Mouse (Mus musculus) midbrain, embryonic 16.5 days (tissue): ENCODE measurements around the gene Abcb1a. TPM values are rescaled to one million over a fixed set of nuclear protein-coding genes. Genes with fewer than 3 reads are reported as not detected.

Experiments
- ATAC-seq: fragments of 200-750 bp; cut with Nextera tagmentation; 2 replicates; pipeline ENCODE4 v1.8.0; 2017; ENCODE audit warnings: moderate TSS enrichment
- H3K27ac ChIP-seq: fragments of 300-500 bp; sonication (generic); 2 replicates; pipeline ENCODE4 v1.5.1; 2014; ENCODE audit warnings: mild to moderate bottlenecking, low read length, mixed read lengths
- H3K27me3 ChIP-seq: fragments of 300-500 bp; sonication (generic); 2 replicates; pipeline ENCODE4 v1.6.1; 2014; ENCODE audit warnings: low read depth, low read length, mixed read lengths; ENCODE audit not compliant: control insufficient read depth, insufficient read depth
- H3K36me3 ChIP-seq: fragments of 300-500 bp; sonication (generic); 2 replicates; pipeline ENCODE4 v1.6.1; 2014; ENCODE audit warnings: mild to moderate bottlenecking, low read length, moderate library complexity, mixed read lengths; ENCODE audit not compliant: control insufficient read depth, insufficient read depth
- H3K4me1 ChIP-seq: fragments of 300-500 bp; sonication (generic); 2 replicates; pipeline ENCODE4 v1.6.1; 2014; ENCODE audit warnings: mild to moderate bottlenecking, low read length, mixed read lengths; ENCODE audit not compliant: control insufficient read depth, insufficient read depth
- H3K4me2 ChIP-seq: fragments of 300-500 bp; sonication (generic); 2 replicates; pipeline ENCODE4 v1.6.1; 2014; ENCODE audit warnings: mild to moderate bottlenecking, low read length, mixed read lengths
- H3K4me3 ChIP-seq: fragments of 300-500 bp; sonication (generic); 2 replicates; pipeline ENCODE4 v1.5.1; 2014; ENCODE audit warnings: low read depth, mild to moderate bottlenecking, low read length, moderate library complexity, mixed read lengths
- H3K9ac ChIP-seq: fragments of 300-500 bp; sonication (generic); 2 replicates; pipeline ENCODE4 v1.6.1; 2014; ENCODE audit warnings: low read depth, low read length, mixed read lengths
- H3K9me3 ChIP-seq: fragments of 300-500 bp; sonication (generic); replicated peaks from 2 replicates; pipeline ENCODE4 v1.6.1; 2014; ENCODE audit warnings: mild to moderate bottlenecking, low read length, mixed read lengths; ENCODE audit not compliant: control insufficient read depth, poor library complexity, severe bottlenecking
- WGBS: fragments of 180-500 bp; shearing (Covaris S2); extraction: QIAGEN DNeasy Blood & Tissue Kit; methylation state at CpG from one replicate; pipeline ENCODE4 v1.1.7; 2014; 5-methylcytosine and 5-hydroxymethylcytosine counted together
- polyA plus RNA-seq: library from polyadenylated mRNA; unstranded; fragments of >200 nt; fragmentation: Nextera tagmentation; extraction: Ambion mirVana; gene quantifications from 2 replicates; pipeline ENCODE4 v1.2.1, GENCODE M21; 2015

Gene Abcb1a
- 2.1 TPM in 2 replicates for polyA plus RNA-seq

- no peaks in the 10 kb centered on the region for H3K27me3 ChIP-seq
- no peaks in the 10 kb centered on the region for H3K9me3 ChIP-seq
- peaks cover 3% of the 10 kb centered on the region; the same call in 1 of the 2 replicates for H3K4me1 ChIP-seq
- 6% methylated on average over 37 of the region's 37 CpGs for WGBS
- peak within 1 kb of the TSS; percentile 51 for H3K4me3 ChIP-seq
- peak within 1 kb of the TSS; percentile 93 for H3K4me2 ChIP-seq
- peak within 1 kb of the TSS; percentile 66 for H3K9ac ChIP-seq
- H3K36me3 ChIP-seq, result no peaks in the 10 kb centered on the region
- H3K27ac ChIP-seq, result no peak within 1 kb of the TSS
- ATAC-seq, result peak; percentile 80
Observed at GRCm38 (mm10) chr5:8659911-8660737, at the start of gene Abcb1a. Gene Abcb1a, plus strand, starts transcription at chr5:8660077.

- Histone ChIP-seq H3K4me1 (peaks cover 7% of the 10 kb centered on the region), H3K9me3 (no peaks in the 10 kb centered on the region), H3K36me3 (no peaks in the 10 kb centered on the region), H3K9ac (peak overlapping the region; percentile 98), H3K4me2 (peak overlapping the region; percentile 69), H3K27me3 (no peaks in the 10 kb centered on the region), H3K4me3 (peak overlapping the region; percentile 97), H3K27ac (peak overlapping the region; percentile 98)
- peak; percentile 87 for ATAC-seq
- 0% methylated on average over 41 of the region's 49 CpGs for WGBS
Observed at GRCm38 (mm10) chr5:8622071-8622595, 37.7 kb upstream of the Abcb1a start.

- H3K4me3 ChIP-seq, result peak within 1 kb of the TSS; percentile 97
- 0% methylated on average over 40 of the region's 74 CpGs for WGBS
- H3K4me1 ChIP-seq, result peaks cover 7% of the 10 kb centered on the region
- H3K9me3 ChIP-seq, result no peaks in the 10 kb centered on the region
- peak within 1 kb of the TSS; percentile 98 for H3K9ac ChIP-seq
- H3K4me2 ChIP-seq, result peak within 1 kb of the TSS; percentile 69
- no peaks in the 10 kb centered on the region for H3K36me3 ChIP-seq
- ATAC-seq, result peak; percentile 98
- peak within 1 kb of the TSS; percentile 98 for H3K27ac ChIP-seq
- no peaks in the 10 kb centered on the region for H3K27me3 ChIP-seq
Observed at GRCm38 (mm10) chr5:8622596-8623231, 37.2 kb upstream of the Abcb1a start, which contains the start of gene Rundc3b. Gene Rundc3b, minus strand, starts transcription at chr5:8622952.

GRCm38 (mm10) chr5:8632901-8633300 is 27.0 kb upstream of the Abcb1a start:
- H3K27me3 ChIP-seq, result no peaks in the 10 kb centered on the region
- ATAC-seq, result no peak

GRCm38 (mm10) chr5:8634489-8634975 is 25.3 kb upstream of the Abcb1a start:
- Histone ChIP-seq H3K36me3 (no peaks in the 10 kb centered on the region), H3K4me2 (no peak overlapping the region), H3K4me3 (no peak overlapping the region), H3K27me3 (no peaks in the 10 kb centered on the region), H3K9ac (no peak overlapping the region), H3K9me3 (no peaks in the 10 kb centered on the region), H3K4me1 (no peaks in the 10 kb centered on the region), H3K27ac (no peak overlapping the region)
- no peak for ATAC-seq

More at GRCm38 (mm10) chr5:8632901-8633300, 27.0 kb upstream of the Abcb1a start:
- no peaks in the 10 kb centered on the region for H3K4me1 ChIP-seq
- H3K9me3 ChIP-seq, result no peaks in the 10 kb centered on the region
- H3K9ac ChIP-seq, result no peak overlapping the region
- no peak overlapping the region for H3K27ac ChIP-seq
- H3K4me3 ChIP-seq, result no peak overlapping the region
- H3K36me3 ChIP-seq, result no peaks in the 10 kb centered on the region
- H3K4me2 ChIP-seq, result no peak overlapping the region
- 87% methylated on average over 3 of the region's 3 CpGs for WGBS

- H3K9me3 ChIP-seq, result no peaks in the 10 kb centered on the region
- H3K4me2 ChIP-seq, result no peak overlapping the region
- 81% methylated on average over 4 of the region's 4 CpGs for WGBS
- ATAC-seq, result no peak
- no peak overlapping the region for H3K4me3 ChIP-seq
- H3K36me3 ChIP-seq, result no peaks in the 10 kb centered on the region
- H3K27me3 ChIP-seq, result no peaks in the 10 kb centered on the region
- no peaks in the 10 kb centered on the region for H3K4me1 ChIP-seq
- no peak overlapping the region for H3K9ac ChIP-seq
- H3K27ac ChIP-seq, result no peak overlapping the region
Observed at GRCm38 (mm10) chr5:8648300-8648699, 11.6 kb upstream of the Abcb1a start.

- H3K4me2 ChIP-seq, result no peak overlapping the region
- no peak overlapping the region for H3K9ac ChIP-seq
- H3K27ac ChIP-seq, result no peak overlapping the region
- H3K4me1 ChIP-seq, result no peaks in the 10 kb centered on the region
- no peaks in the 10 kb centered on the region for H3K27me3 ChIP-seq
- ATAC-seq, result no peak
- no peak overlapping the region for H3K4me3 ChIP-seq
- H3K9me3 ChIP-seq, result no peaks in the 10 kb centered on the region
- no peaks in the 10 kb centered on the region for H3K36me3 ChIP-seq
Observed at GRCm38 (mm10) chr5:8648774-8649173, 11.1 kb upstream of the Abcb1a start.

- ATAC-seq, result no peak
- no peak overlapping the region for H3K27ac ChIP-seq
- no peak overlapping the region for H3K4me2 ChIP-seq
- WGBS, result 89% methylated on average over 2 of the region's 2 CpGs
- no peak overlapping the region for H3K9ac ChIP-seq
- H3K4me1 ChIP-seq, result no peaks in the 10 kb centered on the region
- H3K4me3 ChIP-seq, result no peak overlapping the region
- H3K9me3 ChIP-seq, result no peaks in the 10 kb centered on the region
- no peaks in the 10 kb centered on the region for H3K36me3 ChIP-seq
- no peaks in the 10 kb centered on the region for H3K27me3 ChIP-seq
Observed at GRCm38 (mm10) chr5:8652085-8652484, 7.8 kb upstream of the Abcb1a start.
